Mouse (Mus musculus) G1E (cell line): ENCODE measurements around the gene Prkrip1. TPM values are rescaled to one million over a fixed set of nuclear protein-coding genes. Genes with fewer than 3 reads are reported as not detected.

Source experiments
- ATAC-seq: 2 replicates; pipeline ENCODE4 v1.8.0; 2016; ENCODE audit warnings: mild to moderate bottlenecking; ENCODE audit not compliant: insufficient number of reproducible peaks, poor library complexity, low FRiP score, severe bottlenecking; ENCODE audit errors: extremely low read depth
- DNase-seq: peaks from one replicate; pipeline ENCODE4 v3.0.0; 2012; ENCODE audit warnings: low spot score
- H3K27me3 ChIP-seq: 2 replicates; pipeline ENCODE4 v1.6.1; 2012; ENCODE audit warnings: mild to moderate bottlenecking, low read length, inconsistent platforms; ENCODE audit not compliant: insufficient read depth
- H3K36me3 ChIP-seq: replicated peaks from 2 replicates; pipeline ENCODE3; 2012; ENCODE audit warnings: mild to moderate bottlenecking, inconsistent platforms
- H3K4me1 ChIP-seq: 2 replicates; pipeline ENCODE4 v1.6.1; 2012; ENCODE audit warnings: low read depth, low read length, inconsistent platforms, mixed read lengths; ENCODE audit not compliant: insufficient read depth
- H3K4me3 ChIP-seq: 2 replicates; pipeline ENCODE4 v1.5.1; 2012; ENCODE audit warnings: low read depth, mild to moderate bottlenecking, inconsistent platforms, low read length, moderate library complexity, mixed read lengths
- H3K9me3 ChIP-seq: replicated peaks from 2 replicates; pipeline ENCODE4 v1.6.1; 2012; ENCODE audit warnings: inconsistent platforms
- CTCF ChIP-seq: IDR thresholded peaks from 2 replicates; pipeline ENCODE4 v1.5.1; 2012; ENCODE audit warnings: low read depth, low read length, inconsistent platforms, mixed read lengths
- GATA1 ChIP-seq: IDR thresholded peaks from 2 replicates; pipeline ENCODE4 v1.6.1; 2012; ENCODE audit warnings: borderline replicate concordance, low read length, inconsistent platforms, mixed read lengths
- GATA2 ChIP-seq: IDR thresholded peaks from 2 replicates; pipeline ENCODE4 v1.6.1; 2012; ENCODE audit warnings: low read depth, low read length, inconsistent platforms, borderline replicate concordance
- POLR2AphosphoS5 ChIP-seq: IDR thresholded peaks from 2 replicates; pipeline ENCODE4 v1.6.1; 2012; ENCODE audit warnings: low read depth, low read length, inconsistent platforms; ENCODE audit not compliant: insufficient replicate concordance
- TAL1 ChIP-seq: conservative IDR thresholded peaks from 2 replicates; pipeline ENCODE4 v1.6.1; 2012; ENCODE audit warnings: low read depth, low read length, inconsistent platforms, mixed read lengths
- polyA plus RNA-seq: library from polyadenylated mRNA; stranded (reverse); fragments of >175 nt; gene quantifications from 2 replicates; pipeline ENCODE4 v1.2.3, GENCODE M21; 2012
- total RNA-seq, 2 experiments: library from RNA; stranded (forward) in 1 of 2; stranded (reverse) in 1 of 2; fragments of 200-1000 nt in 1 of 2; fragments of >200 nt in 1 of 2; fragmentation: Nextera tagmentation in 1 of 2; gene quantifications; 2 replicates each; pipeline ENCODE4 v1.2.3; 2014 to 2017

Gene Prkrip1
- total RNA-seq (2014; fragmentation: Nextera tagmentation) = 12.8 and 13.1 TPM in 2 replicates
- 47.5 and 55.5 TPM in 2 replicates for total RNA-seq (2017)
- 52.3 and 64.5 TPM in 2 replicates for polyA plus RNA-seq

DNA sequence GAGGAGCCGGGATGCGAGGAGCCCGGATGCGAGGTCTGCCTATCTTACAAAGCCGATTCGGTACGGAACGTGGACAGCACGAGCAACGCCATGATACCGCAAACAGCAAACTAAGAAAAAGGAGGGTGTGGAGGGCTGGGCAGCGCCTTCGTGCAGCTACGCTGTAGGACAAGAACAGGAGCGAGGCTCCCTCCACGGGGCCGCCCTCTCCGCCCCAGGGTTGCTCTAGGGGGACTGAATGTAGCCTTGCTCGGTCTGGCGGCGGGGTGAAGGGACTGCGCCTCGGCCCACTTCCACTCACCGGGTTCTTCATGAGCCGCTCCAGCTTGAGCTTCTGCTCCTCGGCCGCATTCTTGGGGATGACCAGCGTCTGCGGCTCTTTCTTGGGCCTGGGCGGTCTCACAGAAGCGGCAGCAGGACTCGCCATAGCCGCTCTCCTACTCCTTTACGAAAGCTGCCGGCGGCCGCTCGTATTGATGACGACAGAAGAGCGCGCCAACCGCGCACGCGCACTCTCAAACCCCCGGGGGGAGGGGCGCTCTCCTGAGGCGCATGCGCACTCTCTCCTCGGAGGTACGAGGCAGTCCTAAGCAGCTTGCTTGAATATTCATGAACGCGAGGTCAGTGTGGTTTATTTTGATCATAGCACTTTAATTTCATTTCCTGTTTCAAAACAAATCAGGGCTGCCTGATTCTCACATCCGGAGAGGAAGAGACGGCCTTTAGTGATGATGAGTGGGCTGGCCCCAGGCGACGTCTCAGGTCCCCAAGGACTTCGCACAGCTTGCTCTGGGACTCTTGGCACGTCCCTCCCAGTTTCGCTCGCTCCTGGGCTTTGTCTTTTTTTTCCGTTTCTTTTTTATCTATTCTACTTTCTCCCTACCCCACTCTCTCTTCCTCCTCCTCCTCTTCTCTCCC, at the start of gene Prkrip1:
Prkrip1 (minus strand) TSS at position 490 of the 918 bp plus-strand sequence.
- Histone ChIP-seq H3K9me3 (no peaks in the 10 kb centered on the region), H3K4me1 (peaks cover 25% of the 10 kb centered on the region), H3K27me3 (no peaks in the 10 kb centered on the region), H3K36me3 (peaks cover 48% of the 10 kb centered on the region), H3K4me3 (peak within 1 kb of the TSS; percentile 92)
- no peak for TF ChIP-seq TAL1
- TF ChIP-seq GATA2 = no peak
- ATAC-seq (peak; percentile 64), DNase-seq (peak; percentile 63)

DNA sequence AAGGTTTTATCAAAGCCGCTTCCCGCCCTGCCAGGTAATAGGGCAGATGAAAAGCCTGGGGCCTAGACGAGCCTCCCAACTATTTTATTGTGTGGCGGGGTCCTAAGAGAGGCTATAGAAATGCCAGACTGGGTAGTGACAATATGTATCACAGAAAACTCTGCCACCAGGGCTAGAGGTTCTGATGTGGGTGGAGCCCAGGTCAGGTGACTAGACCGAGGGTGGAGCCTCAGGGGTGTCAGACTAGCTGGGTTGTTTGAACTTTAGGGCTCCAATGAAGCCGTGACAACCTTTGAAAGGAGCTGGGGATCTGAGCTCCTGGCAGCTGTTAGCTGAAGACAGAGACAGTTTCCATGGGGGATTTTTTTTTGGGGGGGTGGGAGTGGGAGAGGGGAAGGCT, 49.7 kb upstream of the Prkrip1 start:
- H3K4me1 ChIP-seq = peaks cover 4% of the 10 kb centered on the region; the same call in 1 of the 2 replicates
- no peak for DNase-seq

DNA sequence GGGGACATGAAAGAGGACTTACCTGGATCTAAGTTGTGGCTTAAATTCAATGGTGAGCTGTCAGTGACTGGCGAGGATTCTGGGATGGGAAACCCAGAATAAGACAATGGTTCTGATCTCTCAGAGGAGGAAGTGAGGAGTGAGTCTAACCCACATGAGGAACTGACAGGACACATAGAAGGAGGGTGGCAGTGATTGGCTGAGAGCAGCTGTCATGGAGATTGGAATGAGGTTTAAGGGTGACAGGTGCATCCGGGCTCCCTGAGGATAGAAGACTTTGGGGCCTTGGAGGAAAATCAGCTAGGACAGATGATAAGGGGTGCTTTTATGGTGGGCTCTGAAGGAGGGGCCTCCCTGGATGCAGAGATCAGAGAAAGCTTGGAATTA, 47.7 kb upstream of the Prkrip1 start, which contains the start of gene Sh2b2:
Sh2b2 (minus strand) TSS at position 105 of the 387 bp plus-strand sequence.
- Histone ChIP-seq H3K27me3 (peaks cover 5% of the 10 kb centered on the region; the same call in 1 of the 2 replicates), H3K4me1 (no peaks in the 10 kb centered on the region), H3K4me3 (no peak within 1 kb of the TSS), H3K36me3 (no peaks in the 10 kb centered on the region), H3K9me3 (peaks cover 8% of the 10 kb centered on the region)
- no peak for DNase-seq
- ATAC-seq = no peak
- TF ChIP-seq CTCF (no peak), GATA2 (no peak), GATA1 (no peak), TAL1 (no peak), POLR2AphosphoS5 (no peak)

More for the DNA sequence above, 49.7 kb upstream of the Prkrip1 start:
- Histone ChIP-seq H3K27me3 (peaks cover 9% of the 10 kb centered on the region; the same call in 1 of the 2 replicates), H3K36me3 (no peaks in the 10 kb centered on the region), H3K9me3 (peaks cover 8% of the 10 kb centered on the region), H3K4me3 (no peak overlapping the region)
- TF ChIP-seq GATA2 (no peak), TAL1 (no peak), CTCF (no peak), POLR2AphosphoS5 (no peak), GATA1 (no peak)
- ATAC-seq = no peak

DNA sequence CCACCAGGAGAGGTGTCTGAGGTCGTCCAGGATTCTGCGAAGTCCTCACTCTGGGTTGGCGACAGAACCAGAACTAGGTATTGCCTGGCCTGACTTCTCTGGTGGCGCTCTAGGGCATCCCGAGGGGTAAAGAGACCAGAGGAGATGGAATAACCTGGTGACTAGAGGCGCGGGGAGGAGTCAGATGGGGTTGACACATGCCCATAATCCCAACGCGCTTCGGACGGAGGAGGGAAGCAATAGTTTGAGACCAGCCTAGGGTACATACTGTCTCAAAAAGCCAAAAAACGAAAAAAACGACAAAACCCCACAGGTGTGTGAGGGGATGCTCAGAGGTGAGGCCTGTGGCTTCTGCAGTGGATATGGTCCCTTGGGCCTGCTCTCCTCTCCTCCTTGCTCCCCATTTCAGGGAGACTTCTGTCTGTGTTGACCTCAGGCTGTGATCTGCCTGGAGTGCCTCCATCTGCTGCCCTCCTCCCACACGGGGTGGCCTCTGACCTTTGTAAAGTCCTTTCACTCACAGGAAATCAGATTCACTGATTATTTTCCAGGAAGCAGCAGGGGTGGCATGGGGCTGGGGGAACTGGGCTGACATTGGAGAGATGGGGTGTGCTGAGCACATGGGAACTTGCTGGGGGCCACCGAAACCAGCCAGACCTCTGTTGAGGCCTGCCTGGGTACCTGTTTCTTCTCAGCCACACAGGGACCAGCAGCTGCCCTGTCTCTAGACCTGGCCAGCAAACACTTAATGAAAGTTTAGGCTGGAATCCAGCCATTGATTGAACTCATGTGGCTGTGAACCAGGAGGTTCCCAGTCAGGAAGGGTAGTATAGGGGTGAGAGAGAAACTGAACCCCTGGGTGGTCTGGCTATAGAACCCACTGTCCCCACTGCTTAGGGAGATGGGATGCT, 47.0 kb upstream of the Prkrip1 start:
- no peak for ATAC-seq
- no peak overlapping the region for H3K4me3 ChIP-seq
- TF ChIP-seq POLR2AphosphoS5 (no peak), CTCF (no peak), GATA2 (no peak), TAL1 (no peak), GATA1 (no peak)
- peaks cover 8% of the 10 kb centered on the region for H3K9me3 ChIP-seq
- no peaks in the 10 kb centered on the region for H3K4me1 ChIP-seq
- H3K36me3 ChIP-seq = no peaks in the 10 kb centered on the region
- peaks cover 5% of the 10 kb centered on the region; the same call in 1 of the 2 replicates for H3K27me3 ChIP-seq
- DNase-seq = no peak

DNA sequence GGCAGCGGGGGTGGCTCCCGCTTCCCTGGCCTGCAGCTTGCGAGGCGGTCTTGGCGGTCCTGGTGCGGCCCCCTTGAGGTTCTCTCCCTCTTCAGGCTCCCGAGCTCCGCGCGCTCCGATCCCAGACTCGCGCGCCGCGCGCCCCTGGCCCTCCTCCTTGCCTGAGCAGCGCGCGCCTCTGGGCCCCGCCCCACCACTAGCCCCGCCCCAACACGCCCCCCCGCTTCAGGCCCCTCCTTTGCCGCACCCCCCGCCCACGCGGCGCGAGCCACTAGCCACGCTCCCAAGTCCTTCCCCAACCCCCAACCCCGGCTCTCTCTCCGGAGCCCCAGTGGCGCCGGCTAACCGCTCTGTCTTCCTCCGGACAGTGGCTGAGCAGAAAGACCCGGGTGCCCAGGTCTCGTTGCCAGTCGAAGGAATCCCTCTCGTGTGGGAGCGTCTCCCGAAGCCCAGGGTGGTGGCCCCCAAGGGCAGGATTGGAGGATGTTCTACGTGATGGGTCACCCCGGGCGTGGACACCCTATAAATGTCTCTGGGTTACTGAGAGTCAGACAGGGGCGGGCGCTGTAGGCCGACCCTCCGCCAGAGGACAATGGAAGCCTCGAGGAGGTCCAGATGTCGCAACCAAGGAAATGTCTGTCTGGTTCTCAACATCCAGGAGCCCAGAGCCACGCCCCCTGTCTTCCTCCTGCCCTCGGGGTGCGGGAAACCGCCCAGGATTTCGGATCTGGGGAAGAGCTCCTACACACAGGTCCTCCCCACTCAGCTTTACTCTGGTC, 46.2 kb upstream of the Prkrip1 start:
- H3K9me3 ChIP-seq = peaks cover 8% of the 10 kb centered on the region
- H3K4me1 ChIP-seq = no peaks in the 10 kb centered on the region
- no peak overlapping the region for H3K4me3 ChIP-seq
- TF ChIP-seq POLR2AphosphoS5 (no peak), GATA1 (no peak), TAL1 (no peak), CTCF (no peak), GATA2 (no peak)
- no peaks in the 10 kb centered on the region for H3K36me3 ChIP-seq
- DNase-seq = no peak
- H3K27me3 ChIP-seq = peaks cover 5% of the 10 kb centered on the region; the same call in 1 of the 2 replicates
- no peak for ATAC-seq
